ENCODE assay signal across 8 mouse cellular contexts in the genomic region with DNA sequence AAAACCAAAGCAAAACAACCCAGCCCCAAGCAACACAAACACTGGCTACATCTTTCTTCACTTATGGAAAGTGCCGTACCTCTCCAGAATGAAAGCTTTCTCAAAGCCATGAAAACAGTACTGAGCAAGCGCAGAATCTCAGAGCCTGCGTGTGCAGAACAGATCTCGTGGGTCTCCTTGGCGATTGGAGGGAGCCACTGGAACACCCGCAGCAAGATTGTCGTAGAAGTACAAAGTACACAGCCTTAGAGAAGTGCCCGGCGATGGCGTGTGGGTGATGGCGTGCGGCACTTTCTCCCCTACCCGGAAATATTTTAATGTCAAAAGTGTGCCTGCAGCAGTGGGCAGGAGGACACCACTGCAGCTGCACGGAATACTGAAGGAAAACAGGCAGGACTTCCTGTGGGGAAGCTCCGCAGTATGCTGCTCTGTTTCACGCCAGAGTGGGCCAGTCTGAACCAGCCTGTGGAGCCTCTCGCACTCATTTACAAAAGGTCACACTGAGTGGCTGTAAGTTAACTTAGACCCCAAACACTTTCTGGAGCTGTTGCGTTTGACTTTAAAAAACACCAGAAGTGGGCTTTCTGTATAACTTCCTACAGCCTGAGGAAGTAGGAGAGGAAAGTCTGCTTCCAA. TPM values are rescaled to one million over a fixed set of nuclear protein-coding genes. Genes with fewer than 3 reads are reported as not detected.
DNase-seq lines count a peak whose midpoint lies in the region; ATAC-seq and TF ChIP-seq lines count a peak whose summit lies in the region.

No protein-coding gene starts in this region.

- no peak overlapping the region for H3K27ac ChIP-seq in ES-Bruce4 (ENCODE audit: insufficient read depth, low read length)
- H3K27ac ChIP-seq in hindbrain, postnatal 0 days: no peak overlapping the region
- no peak overlapping the region for H3K27ac ChIP-seq in liver, embryonic 14.5 days

- H3K4me2 ChIP-seq in hindbrain, postnatal 0 days (ENCODE audit: low read depth, low read length): peak overlapping the region; percentile 44
- peak overlapping the region; percentile 7 for H3K4me2 ChIP-seq in liver, embryonic 14.5 days (ENCODE audit: low read depth)

- peak; percentile 21 for DNase-seq in brain, adult 2 months (ENCODE audit: low read depth, low spot score)
- DNase-seq in hindbrain, postnatal 0 days (ENCODE audit: low spot score): no peak
- DNase-seq in liver, embryonic 14.5 days (ENCODE audit: low read depth in 3 of 3, low spot score in 3 of 3): no peak
- DNase-seq in urinary bladder, postnatal 25 days (ENCODE audit: low spot score): no peak
- no peak for DNase-seq in frontal cortex, postnatal 25 days (ENCODE audit: low spot score in 2 of 2)
- no peak for DNase-seq in cerebellum, adult 9-10 months
- DNase-seq in frontal cortex, postnatal 10 days (ENCODE audit: low spot score in 2 of 2): no peak

- TF ChIP-seq CTCF in ES-Bruce4 (IDR thresholded peaks at IDR 0.05; ENCODE audit: low read depth, low read length): no peak
- no peak for TF ChIP-seq CTCF in hindbrain, postnatal 0 days (IDR thresholded peaks at IDR 0.05; ENCODE audit: low read depth)
- TF ChIP-seq CTCF in liver, embryonic 14.5 days (IDR thresholded peaks at IDR 0.05; ENCODE audit: low read depth): no peak

- H3K4me1 ChIP-seq in ES-Bruce4 (ENCODE audit: control insufficient read depth, insufficient read depth, low read length): no peaks in the 10 kb centered on the region
- H3K4me1 ChIP-seq in hindbrain, postnatal 0 days (ENCODE audit: insufficient read depth, low read length): no peaks in the 10 kb centered on the region
- H3K4me1 ChIP-seq in liver, embryonic 14.5 days (replicated peaks; ENCODE audit: control insufficient read depth in 2 of 2, insufficient read depth in 2 of 2, low read length in 1 of 2): no peaks in the 10 kb centered on the region

- no peaks in the 10 kb centered on the region for H3K27me3 ChIP-seq in ES-Bruce4 (ENCODE audit: control insufficient read depth, insufficient read depth, low read length, poor library complexity, severe bottlenecking)
- no peaks in the 10 kb centered on the region for H3K27me3 ChIP-seq in hindbrain, postnatal 0 days (ENCODE audit: insufficient read depth, low read length)
- H3K27me3 ChIP-seq in liver, embryonic 14.5 days (ENCODE audit: control insufficient read depth, insufficient read depth, low read length): no peaks in the 10 kb centered on the region

- TF ChIP-seq POLR2A in ES-Bruce4 (IDR thresholded peaks at IDR 0.05; ENCODE audit: insufficient read depth, low read length): no peak

- H3K9ac ChIP-seq in ES-Bruce4 (ENCODE audit: low read depth, poor library complexity, severe bottlenecking): peak overlapping the region; percentile 4; the same call in 1 of the 2 replicates
- H3K9ac ChIP-seq in hindbrain, postnatal 0 days (replicated peaks; ENCODE audit: low read length): no peak overlapping the region
- no peak overlapping the region for H3K9ac ChIP-seq in liver, embryonic 14.5 days (replicated peaks)

- peak overlapping the region; percentile 25 for H3K4me3 ChIP-seq in ES-Bruce4 (ENCODE audit: low read depth, low read length)
- H3K4me3 ChIP-seq in hindbrain, postnatal 0 days (ENCODE audit: low read length): peak overlapping the region; percentile 18
- H3K4me3 ChIP-seq in liver, embryonic 14.5 days (ENCODE audit: insufficient read depth in 1 of 2, low read depth in 2 of 2, low read length in 2 of 2): peak overlapping the region; percentile 1 to 42; a peak in 2 of 4 replicates

- WGBS in hindbrain, postnatal 0 days: 46% methylated on average over 18 of the region's 18 CpGs
- 27% methylated on average over 18 of the region's 18 CpGs for WGBS in liver, embryonic 14.5 days (ENCODE audit: insufficient replicate concordance)

- no peaks in the 10 kb centered on the region for H3K36me3 ChIP-seq in ES-Bruce4 (ENCODE audit: control insufficient read depth, insufficient read depth, low read length, poor library complexity, severe bottlenecking)
- H3K36me3 ChIP-seq in hindbrain, postnatal 0 days (ENCODE audit: insufficient read depth, low read length): no peaks in the 10 kb centered on the region
- H3K36me3 ChIP-seq in liver, embryonic 14.5 days (replicated peaks; ENCODE audit: control insufficient read depth, insufficient read depth, low read depth): no peaks in the 10 kb centered on the region

- ATAC-seq in hindbrain, postnatal 0 days: no peak
- ATAC-seq in liver, embryonic 14.5 days (ENCODE audit: insufficient read depth): no peak

- H3K9me3 ChIP-seq in ES-Bruce4 (replicated peaks; ENCODE audit: control insufficient read depth, insufficient read depth, low read length, poor library complexity, severe bottlenecking): no peaks in the 10 kb centered on the region
- no peaks in the 10 kb centered on the region for H3K9me3 ChIP-seq in hindbrain, postnatal 0 days (ENCODE audit: low read length)
- no peaks in the 10 kb centered on the region for H3K9me3 ChIP-seq in liver, embryonic 14.5 days (ENCODE audit: control insufficient read depth, low read length)

- peak; percentile 45; the same call in 1 of the 2 replicates for TF ChIP-seq EP300 in ES-Bruce4 (IDR thresholded peaks at IDR 0.05; ENCODE audit: insufficient read depth, low read depth, low read length)
- no peak for TF ChIP-seq EP300 in liver, embryonic 14.5 days (IDR thresholded peaks at IDR 0.05; ENCODE audit: low read depth)

RNA-seq across cellular contexts. Expression of gene BC048403, which starts 46.7 kb away (rescaled TPM):
- polyA plus RNA-seq in ES-Bruce4 (2011; ENCODE audit: insufficient read depth, insufficient read length, low read depth, missing spikeins): 14.9 and 15.9 TPM in 2 replicates
- 2.0 and 3.9 TPM in 2 replicates for total RNA-seq in hindbrain, postnatal 0 days (2014; rRNA removed)
- polyA plus RNA-seq in hindbrain, postnatal 0 days (2015; fragmentation: Nextera tagmentation; extraction: Ambion mirVana): 1.5 and 1.9 TPM in 2 replicates
- 1.9 and 2.3 TPM in 2 replicates for polyA plus RNA-seq in liver, embryonic 14.5 days (2012; rRNA removed)
- 1.8 TPM in 2 replicates for polyA plus RNA-seq in liver, embryonic 14.5 days (2014; fragmentation: Nextera tagmentation; extraction: Ambion mirVana)

RNA-seq across cellular contexts. Expression of gene D930020B18Rik, which starts 51.7 kb away (rescaled TPM):
- polyA plus RNA-seq in ES-Bruce4 (2011; ENCODE audit: insufficient read depth, insufficient read length, low read depth, missing spikeins): 0.51 and 0.75 TPM in 2 replicates
- total RNA-seq in hindbrain, postnatal 0 days (2014; rRNA removed): 0.11 and 0.26 TPM in 2 replicates
- polyA plus RNA-seq in hindbrain, postnatal 0 days (2015; fragmentation: Nextera tagmentation; extraction: Ambion mirVana): 0.25 and 0.39 TPM in 2 replicates
- not detected in 2 replicates for polyA plus RNA-seq in liver, embryonic 14.5 days (2012; rRNA removed)
- polyA plus RNA-seq in liver, embryonic 14.5 days (2014; fragmentation: Nextera tagmentation; extraction: Ambion mirVana): 0.04 TPM in 1 of 2 replicates, not detected in the other
